Mouse (Mus musculus): ENCODE results near the gene Stard5.

The Stard5 gene

GRCm38 (mm10) chr7:83666087-83666595 is 34.4 kb downstream of the Stard5 start:
- DNase-seq (ENCODE audit: low read depth) = no peak

- no peak for DNase-seq (ENCODE audit: low read depth)
Observed at GRCm38 (mm10) chr7:83667936-83668645, 36.3 kb downstream of the Stard5 start.

GRCm38 (mm10) chr7:83668724-83669123 is 37.0 kb downstream of the Stard5 start:
- DNase-seq (ENCODE audit: low read depth) = no peak

- no peak for DNase-seq (ENCODE audit: low read depth)
Observed at GRCm38 (mm10) chr7:83671573-83671972, 39.8 kb downstream of the Stard5 start.

GRCm38 (mm10) chr7:83675545-83676254 is 43.9 kb downstream of the Stard5 start:
- DNase-seq (ENCODE audit: low read depth) = no peak

GRCm38 (mm10) chr7:83677296-83677695 is 45.5 kb downstream of the Stard5 start:
- DNase-seq (ENCODE audit: low read depth) = no peak

GRCm38 (mm10) chr7:83678506-83678905 is 46.7 kb downstream of the Stard5 start:
- DNase-seq (ENCODE audit: low read depth) = no peak

- no peak for DNase-seq (ENCODE audit: low read depth)
Observed at GRCm38 (mm10) chr7:83682640-83683274, 51.0 kb downstream of the Stard5 start.

- DNase-seq (ENCODE audit: low read depth) = no peak
Observed at GRCm38 (mm10) chr7:83695449-83696212, 63.9 kb downstream of the Stard5 start.

- no peak for DNase-seq (ENCODE audit: low read depth)
Observed at GRCm38 (mm10) chr7:83699066-83699745, 67.4 kb downstream of the Stard5 start.

Measured in c-Kit-positive CD71-negative TER-119-negative erythroid progenitor cells, embryonic 14.5 days (primary cell).